Mouse (Mus musculus) midbrain, embryonic 16.5 days (tissue): ENCODE results near the gene Slc38a2. TPM values are rescaled to one million over a fixed set of nuclear protein-coding genes. Genes with fewer than 3 reads are reported as not detected.

ENCODE experiments used
- ATAC-seq: fragments of 200-750 bp; cut with Nextera tagmentation; 2 replicates; pipeline ENCODE4 v1.8.0; 2017; ENCODE audit warnings: moderate TSS enrichment
- H3K27ac ChIP-seq: fragments of 300-500 bp; sonication (generic); 2 replicates; pipeline ENCODE4 v1.5.1; 2014; ENCODE audit warnings: mild to moderate bottlenecking, low read length, mixed read lengths
- H3K27me3 ChIP-seq: fragments of 300-500 bp; sonication (generic); 2 replicates; pipeline ENCODE4 v1.6.1; 2014; ENCODE audit warnings: low read depth, low read length, mixed read lengths; ENCODE audit not compliant: control insufficient read depth, insufficient read depth
- H3K36me3 ChIP-seq: fragments of 300-500 bp; sonication (generic); 2 replicates; pipeline ENCODE4 v1.6.1; 2014; ENCODE audit warnings: mild to moderate bottlenecking, low read length, moderate library complexity, mixed read lengths; ENCODE audit not compliant: control insufficient read depth, insufficient read depth
- H3K4me1 ChIP-seq: fragments of 300-500 bp; sonication (generic); 2 replicates; pipeline ENCODE4 v1.6.1; 2014; ENCODE audit warnings: mild to moderate bottlenecking, low read length, mixed read lengths; ENCODE audit not compliant: control insufficient read depth, insufficient read depth
- H3K4me2 ChIP-seq: fragments of 300-500 bp; sonication (generic); 2 replicates; pipeline ENCODE4 v1.6.1; 2014; ENCODE audit warnings: mild to moderate bottlenecking, low read length, mixed read lengths
- H3K4me3 ChIP-seq: fragments of 300-500 bp; sonication (generic); 2 replicates; pipeline ENCODE4 v1.5.1; 2014; ENCODE audit warnings: low read depth, mild to moderate bottlenecking, low read length, moderate library complexity, mixed read lengths
- H3K9ac ChIP-seq: fragments of 300-500 bp; sonication (generic); 2 replicates; pipeline ENCODE4 v1.6.1; 2014; ENCODE audit warnings: low read depth, low read length, mixed read lengths
- H3K9me3 ChIP-seq: fragments of 300-500 bp; sonication (generic); replicated peaks from 2 replicates; pipeline ENCODE4 v1.6.1; 2014; ENCODE audit warnings: mild to moderate bottlenecking, low read length, mixed read lengths; ENCODE audit not compliant: control insufficient read depth, poor library complexity, severe bottlenecking
- whole genome bisulfite sequencing: fragments of 180-500 bp; shearing (Covaris S2); extraction: QIAGEN DNeasy Blood & Tissue Kit; methylation state at CpG from one replicate; pipeline ENCODE4 v1.1.7; 2014; 5-methylcytosine and 5-hydroxymethylcytosine counted together
- polyA plus RNA-seq: library from polyadenylated mRNA; unstranded; fragments of >200 nt; fragmentation: Nextera tagmentation; extraction: Ambion mirVana; gene quantifications from 2 replicates; pipeline ENCODE4 v1.2.1, GENCODE M21; 2015

Slc38a2 gene
- polyA plus RNA-seq, 1 experiment from 2014 or later, result 111 TPM

DNA sequence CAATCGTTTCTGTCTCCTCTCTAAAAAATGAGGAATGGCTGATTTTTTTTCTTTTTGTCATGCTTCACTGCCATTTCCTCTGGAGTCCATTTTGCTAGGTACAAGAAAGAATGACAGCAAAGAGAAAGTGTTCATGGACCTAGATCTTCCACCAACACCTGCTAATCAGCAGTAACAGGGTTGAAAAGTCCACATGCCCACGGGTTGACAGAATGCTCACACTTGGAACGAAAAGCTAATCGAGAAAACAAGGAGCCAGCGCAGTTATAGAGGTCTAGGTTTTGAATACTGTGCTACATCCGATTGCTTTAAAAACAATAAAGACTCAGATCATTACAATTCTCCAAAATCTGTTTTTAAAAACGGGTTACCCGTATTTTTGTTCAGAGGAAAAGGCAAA lies 8.9 kb upstream of the Slc38a2 start:
- H3K4me1 ChIP-seq, result peaks cover 6% of the 10 kb centered on the region
- no peak overlapping the region; the same call in 1 of the 2 replicates for H3K4me2 ChIP-seq
- no peak overlapping the region for H3K4me3 ChIP-seq
- 88% methylated on average over 8 of the region's 8 CpGs for WGBS
- H3K9ac ChIP-seq, result no peak overlapping the region
- no peaks in the 10 kb centered on the region for H3K36me3 ChIP-seq
- H3K27ac ChIP-seq, result no peak overlapping the region
- no peaks in the 10 kb centered on the region for H3K27me3 ChIP-seq
- ATAC-seq, result no peak
- H3K9me3 ChIP-seq, result no peaks in the 10 kb centered on the region

DNA sequence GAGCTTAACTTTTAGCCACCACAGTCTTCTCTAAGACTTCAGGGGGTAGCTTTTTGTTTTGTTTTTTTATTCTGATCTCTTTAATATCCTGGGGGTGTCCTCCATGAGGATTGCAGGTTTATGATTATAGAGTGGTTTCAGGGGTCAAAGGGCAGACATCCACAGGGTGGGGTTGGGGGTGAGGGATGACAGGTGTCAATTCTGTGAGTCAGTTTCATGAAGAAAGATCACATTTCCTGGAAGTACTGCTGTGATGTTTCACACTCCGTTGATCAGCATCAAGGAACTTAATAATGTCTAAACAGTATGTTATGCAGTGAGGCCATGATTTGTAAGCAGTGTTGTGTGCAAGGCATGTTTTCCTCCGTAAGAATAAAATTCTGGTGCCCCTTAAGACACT lies 8.4 kb upstream of the Slc38a2 start:
- peaks cover 6% of the 10 kb centered on the region for H3K4me1 ChIP-seq
- no peak overlapping the region for H3K9ac ChIP-seq
- no peaks in the 10 kb centered on the region for H3K36me3 ChIP-seq
- 80% methylated on average over 2 of the region's 2 CpGs for WGBS
- H3K27ac ChIP-seq, result no peak overlapping the region
- ATAC-seq, result no peak
- no peak overlapping the region for H3K4me3 ChIP-seq
- no peak overlapping the region for H3K4me2 ChIP-seq
- no peaks in the 10 kb centered on the region for H3K27me3 ChIP-seq
- no peaks in the 10 kb centered on the region for H3K9me3 ChIP-seq

GRCm38 (mm10) chr15:96702466-96703031 lies 3.0 kb upstream of the Slc38a2 start:
- ATAC-seq, result no peak
- Histone ChIP-seq H3K9ac (no peak overlapping the region), H3K4me1 (peaks cover 9% of the 10 kb centered on the region), H3K4me3 (no peak overlapping the region), H3K27me3 (no peaks in the 10 kb centered on the region), H3K27ac (no peak overlapping the region), H3K36me3 (no peaks in the 10 kb centered on the region), H3K4me2 (no peak overlapping the region), H3K9me3 (no peaks in the 10 kb centered on the region)
- WGBS, result 91% methylated on average over 12 of the region's 12 CpGs

DNA sequence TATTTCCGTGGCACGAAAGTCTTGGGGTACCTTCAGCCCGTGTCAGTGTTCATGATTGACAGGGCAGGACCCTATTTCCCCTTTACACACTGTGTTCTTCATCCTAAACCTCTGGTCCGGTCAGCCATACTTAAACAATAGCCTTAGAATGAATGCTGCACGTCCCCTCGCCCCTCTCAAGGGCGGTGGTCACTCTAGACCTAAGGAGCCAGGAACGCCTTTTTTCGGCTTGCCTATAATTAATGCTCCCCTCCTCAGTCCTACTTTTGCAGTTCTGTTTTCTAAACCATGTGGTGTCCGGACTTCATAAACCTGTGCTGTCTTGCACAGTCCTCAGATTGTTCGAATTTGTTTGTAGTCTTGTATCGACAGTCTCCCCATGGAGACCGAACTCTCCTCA lies 1.2 kb upstream of the Slc38a2 start:
- peaks cover 27% of the 10 kb centered on the region for H3K4me1 ChIP-seq
- no peaks in the 10 kb centered on the region for H3K9me3 ChIP-seq
- peak overlapping the region; percentile 87 for H3K4me2 ChIP-seq
- peak overlapping the region; percentile 99; the same call in 1 of the 2 replicates for H3K9ac ChIP-seq
- H3K36me3 ChIP-seq, result no peaks in the 10 kb centered on the region
- H3K4me3 ChIP-seq, result peak overlapping the region; percentile 94; the same call in 1 of the 2 replicates
- no peaks in the 10 kb centered on the region for H3K27me3 ChIP-seq
- peak overlapping the region; percentile 100 for H3K27ac ChIP-seq
- no peak for ATAC-seq
- WGBS, result 34% methylated on average over 13 of the region's 13 CpGs

GRCm38 (mm10) chr15:96698658-96699448 lies 677 bp downstream of the Slc38a2 start:
- peak; percentile 82 for ATAC-seq
- Histone ChIP-seq H3K4me3 (peak overlapping the region; percentile 94), H3K27ac (peak overlapping the region; percentile 100), H3K9ac (peak overlapping the region; percentile 99), H3K9me3 (no peaks in the 10 kb centered on the region), H3K4me2 (peak overlapping the region; percentile 87), H3K27me3 (no peaks in the 10 kb centered on the region), H3K4me1 (peaks cover 38% of the 10 kb centered on the region), H3K36me3 (peaks cover 9% of the 10 kb centered on the region; the same call in 1 of the 2 replicates)
- under 1% methylated on average over 66 of the region's 101 CpGs for WGBS

DNA sequence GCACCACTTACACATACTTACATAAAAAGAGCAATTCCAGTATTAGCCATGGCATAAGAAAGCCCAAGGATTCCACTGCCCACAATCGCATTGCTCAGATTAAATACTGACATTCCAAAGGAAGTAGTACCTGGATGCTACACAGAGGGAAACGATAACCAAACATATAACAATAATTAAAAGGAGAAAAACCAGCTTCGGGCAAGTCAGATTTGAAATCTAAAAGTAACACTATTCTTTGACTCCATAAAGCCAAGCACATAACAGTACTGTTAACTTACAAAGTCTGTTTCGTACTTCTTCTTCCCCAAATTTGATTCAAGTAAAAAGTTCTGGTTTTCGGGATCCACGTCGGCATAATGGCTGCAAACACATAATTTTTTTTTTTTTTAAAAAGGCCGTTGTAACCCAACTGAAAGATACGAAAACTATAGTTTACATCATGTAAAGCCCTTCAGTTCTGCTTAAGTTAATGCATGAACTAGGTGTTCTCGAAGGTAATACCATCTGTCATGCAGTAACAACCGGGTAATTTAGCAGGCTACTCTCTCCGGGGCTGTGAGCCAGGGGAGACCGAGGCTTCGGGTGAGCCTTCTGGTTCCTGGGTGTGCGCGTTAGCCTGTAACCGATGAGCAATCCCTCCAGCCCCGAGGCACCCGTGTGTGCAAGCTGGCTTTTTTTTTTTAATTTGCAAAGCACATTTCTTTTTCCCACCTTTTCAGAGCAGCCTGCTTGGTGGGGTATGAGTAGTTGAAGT lies 1.5 kb downstream of the Slc38a2 start:
- Histone ChIP-seq H3K9ac (peak overlapping the region; percentile 99), H3K4me3 (peak overlapping the region; percentile 94), H3K27ac (peak overlapping the region; percentile 100), H3K27me3 (no peaks in the 10 kb centered on the region), H3K36me3 (peaks cover 17% of the 10 kb centered on the region), H3K4me1 (peaks cover 38% of the 10 kb centered on the region), H3K4me2 (peak overlapping the region; percentile 87), H3K9me3 (no peaks in the 10 kb centered on the region)
- ATAC-seq, result no peak
- 17% methylated on average over 19 of the region's 19 CpGs for WGBS

DNA sequence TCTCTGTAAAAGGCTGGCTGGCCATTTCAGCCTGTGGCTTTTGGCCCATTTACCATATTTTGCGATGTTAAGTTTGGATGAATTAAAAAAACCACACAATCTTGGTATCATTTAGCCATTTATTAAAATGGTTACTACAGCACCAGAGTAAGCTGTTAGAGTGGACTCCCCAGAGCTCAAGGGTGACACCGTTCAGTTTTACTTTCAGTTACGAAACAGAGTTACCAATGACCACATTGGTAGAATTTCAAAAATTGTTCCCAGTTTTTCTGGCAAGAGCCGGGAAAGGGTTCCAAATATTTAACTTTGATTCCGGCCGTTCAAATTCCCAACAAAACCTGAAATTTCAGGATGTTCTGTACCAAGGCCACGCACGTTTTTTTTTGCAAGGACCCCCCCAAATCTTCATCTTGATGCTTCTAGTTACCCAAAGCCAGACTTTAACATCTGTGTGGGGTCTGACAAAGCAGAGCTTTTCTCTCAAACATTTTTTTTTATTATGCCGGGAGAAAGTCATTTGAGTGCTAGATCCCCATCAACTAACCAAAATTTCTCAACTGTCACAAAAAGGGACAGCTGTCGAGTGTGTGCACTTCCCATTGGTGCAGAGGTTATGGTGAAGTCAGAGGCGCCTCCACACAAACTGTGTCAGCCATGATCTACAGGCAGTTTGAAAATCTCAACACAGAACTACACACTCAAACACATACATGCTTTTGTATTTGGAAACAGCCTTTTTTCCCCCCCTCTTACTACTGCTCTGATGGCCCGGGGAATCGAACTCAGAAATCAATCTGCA lies 2.8 kb downstream of the Slc38a2 start:
- Histone ChIP-seq H3K9me3 (no peaks in the 10 kb centered on the region), H3K4me1 (peaks cover 38% of the 10 kb centered on the region), H3K9ac (peak overlapping the region; percentile 41), H3K27me3 (no peaks in the 10 kb centered on the region), H3K4me2 (peak overlapping the region; percentile 87), H3K4me3 (peak overlapping the region; percentile 94), H3K27ac (peak overlapping the region; percentile 38; the same call in 1 of the 2 replicates), H3K36me3 (peaks cover 27% of the 10 kb centered on the region)
- no peak for ATAC-seq
- WGBS, result 68% methylated on average over 13 of the region's 13 CpGs
